Mouse (Mus musculus): ENCODE results near the gene Zfp764. TPM values are rescaled to one million over a fixed set of nuclear protein-coding genes. Genes with fewer than 3 reads are reported as not detected.
"Not testable (repeated sequence)": the region's sequence is repeated elsewhere in the genome, so short reads cannot be mapped to it uniquely, and the experiment has no call there.

The Zfp764 gene
- polyA plus RNA-seq, 1 experiment from 2014 or later = 6.8 TPM

DNA sequence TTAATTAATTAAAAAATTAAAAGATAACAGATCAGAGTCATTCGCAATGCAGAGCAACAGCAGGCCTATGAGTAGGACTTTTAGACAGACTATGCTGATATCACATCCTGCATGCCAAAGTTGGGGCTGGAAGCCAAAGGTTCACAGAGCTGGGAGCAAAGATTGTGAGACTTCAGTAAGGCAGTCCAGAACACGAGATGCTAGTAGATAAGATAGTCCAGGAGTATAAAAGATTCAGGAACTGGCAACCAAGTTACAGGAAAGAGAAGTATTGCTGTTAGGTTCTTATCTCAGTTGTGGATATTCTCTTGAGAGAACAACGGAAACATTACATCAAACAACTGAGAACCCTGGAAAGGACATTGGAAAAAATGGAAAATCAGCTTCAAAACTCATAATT lies 19.7 kb upstream of the Zfp764 start:
- Histone ChIP-seq H3K9ac (ENCODE audit: low read depth, low read length) (no peak overlapping the region), H3K4me1 (ENCODE audit: control insufficient read depth, insufficient read depth, low read length) (peaks cover 5% of the 10 kb centered on the region; the same call in 1 of the 2 replicates), H3K36me3 (ENCODE audit: control insufficient read depth, insufficient read depth, low read length) (no peaks in the 10 kb centered on the region), H3K27me3 (replicated peaks; ENCODE audit: control insufficient read depth, insufficient read depth, low read length) (0 out of 2 replicates have a peak, but pooled peaks cover 3% of the 10 kb centered on the region), H3K4me3 (ENCODE audit: low read depth, low read length) (no peak overlapping the region), H3K27ac (replicated peaks; ENCODE audit: low read depth, low read length) (no peak overlapping the region), H3K4me2 (ENCODE audit: low read depth, low read length) (no peak overlapping the region), H3K9me3 (ENCODE audit: control insufficient read depth, low read length) (no peaks in the 10 kb centered on the region)
- ATAC-seq (ENCODE audit: low read depth) = no peak
- whole genome bisulfite sequencing = 67% methylated on average over 3 of the region's 3 CpGs
- no peak for DNase-seq (ENCODE audit: low spot score)

DNA sequence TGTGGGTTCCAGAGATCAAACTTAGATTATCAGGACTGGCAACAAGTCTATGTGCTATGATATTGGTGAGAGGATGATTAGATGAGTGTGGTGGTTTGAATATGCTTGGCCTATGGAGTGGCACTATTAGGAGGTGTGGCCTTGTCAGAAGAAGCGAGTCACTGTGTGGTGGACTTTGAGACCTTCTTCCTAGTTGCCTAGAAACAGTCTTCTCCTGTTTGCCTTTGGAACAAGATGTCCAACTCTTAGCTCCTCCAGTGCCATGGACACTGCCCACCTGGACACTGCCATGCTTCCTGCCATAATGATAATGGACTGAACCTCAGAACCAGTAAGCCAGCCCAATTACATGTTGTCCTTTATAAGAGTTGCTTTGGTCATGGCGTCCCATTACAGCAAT lies 19.3 kb upstream of the Zfp764 start:
- WGBS = 86% methylated on average over 2 of the region's 2 CpGs
- ATAC-seq (ENCODE audit: low read depth) = no peak
- peaks cover 5% of the 10 kb centered on the region; the same call in 1 of the 2 replicates for H3K4me1 ChIP-seq (ENCODE audit: control insufficient read depth, insufficient read depth, low read length)

DNA sequence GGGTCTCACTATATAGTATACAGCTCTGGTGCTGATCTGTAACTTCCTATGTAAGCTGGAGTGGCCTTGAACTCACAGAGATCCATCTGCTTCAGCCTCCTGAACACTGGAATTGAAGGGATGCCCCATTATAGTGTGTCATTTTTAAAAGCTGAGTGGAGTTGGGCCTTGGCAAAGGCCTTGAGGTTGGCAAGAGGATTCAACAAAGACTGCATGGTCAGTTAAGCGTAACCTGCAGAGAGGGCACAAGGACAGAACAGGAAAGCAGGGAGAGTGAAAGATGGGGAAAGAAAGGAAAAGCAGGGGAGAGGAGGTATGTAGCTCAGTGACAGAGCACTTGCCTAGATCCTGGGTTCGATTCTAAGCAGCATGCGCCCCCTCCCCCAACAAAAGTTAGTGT lies 18.7 kb upstream of the Zfp764 start:
- Histone ChIP-seq H3K27me3 (replicated peaks; ENCODE audit: control insufficient read depth, insufficient read depth, low read length) (0 out of 2 replicates have a peak, but pooled peaks cover 3% of the 10 kb centered on the region), H3K36me3 (ENCODE audit: control insufficient read depth, insufficient read depth, low read length) (no peaks in the 10 kb centered on the region), H3K27ac (replicated peaks; ENCODE audit: low read depth, low read length) (no peak overlapping the region), H3K4me2 (ENCODE audit: low read depth, low read length) (no peak overlapping the region), H3K4me1 (ENCODE audit: control insufficient read depth, insufficient read depth, low read length) (peaks cover 5% of the 10 kb centered on the region; the same call in 1 of the 2 replicates), H3K4me3 (ENCODE audit: low read depth, low read length) (no peak overlapping the region), H3K9ac (ENCODE audit: low read depth, low read length) (no peak overlapping the region), H3K9me3 (ENCODE audit: control insufficient read depth, low read length) (no peaks in the 10 kb centered on the region)
- no peak for DNase-seq (ENCODE audit: low spot score)
- no peak for ATAC-seq (ENCODE audit: low read depth)
- WGBS = 83% methylated on average over 3 of the region's 3 CpGs

More for the DNA sequence above, 19.3 kb upstream of the Zfp764 start:
- no peaks in the 10 kb centered on the region for H3K9me3 ChIP-seq (ENCODE audit: control insufficient read depth, low read length)
- DNase-seq (ENCODE audit: low spot score) = no peak
- H3K27ac ChIP-seq (replicated peaks; ENCODE audit: low read depth, low read length) = no peak overlapping the region
- H3K4me3 ChIP-seq (ENCODE audit: low read depth, low read length) = no peak overlapping the region
- H3K36me3 ChIP-seq (ENCODE audit: control insufficient read depth, insufficient read depth, low read length) = no peaks in the 10 kb centered on the region
- H3K27me3 ChIP-seq (replicated peaks; ENCODE audit: control insufficient read depth, insufficient read depth, low read length) = 0 out of 2 replicates have a peak, but pooled peaks cover 3% of the 10 kb centered on the region
- H3K9ac ChIP-seq (ENCODE audit: low read depth, low read length) = no peak overlapping the region
- H3K4me2 ChIP-seq (ENCODE audit: low read depth, low read length) = no peak overlapping the region

DNA sequence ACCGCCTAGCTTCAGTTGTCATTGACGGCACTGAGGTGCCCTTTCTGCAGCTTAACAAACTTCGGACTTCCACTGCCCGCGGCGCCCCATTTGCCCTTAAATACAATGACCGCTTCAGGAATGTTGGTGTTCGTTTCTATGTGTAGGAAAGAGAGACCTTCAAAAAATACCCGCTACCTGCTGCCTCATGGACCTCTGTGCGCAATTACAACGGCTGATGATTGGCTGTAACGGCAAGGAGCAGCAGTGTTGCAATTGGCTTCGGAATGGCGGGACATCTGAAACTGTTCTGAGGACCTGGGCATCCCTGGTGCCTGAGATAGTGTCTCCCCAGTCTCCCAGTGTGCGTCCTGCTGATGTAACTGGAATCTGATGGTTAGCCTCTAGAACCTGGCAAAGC lies 15.6 kb upstream of the Zfp764 start:
- 2% methylated on average over 15 of the region's 15 CpGs for WGBS
- ATAC-seq (ENCODE audit: low read depth) = peak; percentile 51; the same call in 1 of the 2 replicates
- 0 out of 2 replicates have a peak, but pooled peaks cover 3% of the 10 kb centered on the region for H3K27me3 ChIP-seq (replicated peaks; ENCODE audit: control insufficient read depth, insufficient read depth, low read length)
- peak overlapping the region; percentile 83 for H3K9ac ChIP-seq (ENCODE audit: low read depth, low read length)
- no peaks in the 10 kb centered on the region for H3K9me3 ChIP-seq (ENCODE audit: control insufficient read depth, low read length)
- peak overlapping the region; percentile 45; the same call in 1 of the 2 replicates for H3K27ac ChIP-seq (replicated peaks; ENCODE audit: low read depth, low read length)
- H3K4me3 ChIP-seq (ENCODE audit: low read depth, low read length) = peak overlapping the region; percentile 78
- DNase-seq (ENCODE audit: low spot score) = peak; percentile 35
- H3K4me1 ChIP-seq (ENCODE audit: control insufficient read depth, insufficient read depth, low read length) = peaks cover 5% of the 10 kb centered on the region; the same call in 1 of the 2 replicates
- peaks cover 9% of the 10 kb centered on the region; the same call in 1 of the 2 replicates for H3K36me3 ChIP-seq (ENCODE audit: control insufficient read depth, insufficient read depth, low read length)
- peak overlapping the region; percentile 96 for H3K4me2 ChIP-seq (ENCODE audit: low read depth, low read length)

DNA sequence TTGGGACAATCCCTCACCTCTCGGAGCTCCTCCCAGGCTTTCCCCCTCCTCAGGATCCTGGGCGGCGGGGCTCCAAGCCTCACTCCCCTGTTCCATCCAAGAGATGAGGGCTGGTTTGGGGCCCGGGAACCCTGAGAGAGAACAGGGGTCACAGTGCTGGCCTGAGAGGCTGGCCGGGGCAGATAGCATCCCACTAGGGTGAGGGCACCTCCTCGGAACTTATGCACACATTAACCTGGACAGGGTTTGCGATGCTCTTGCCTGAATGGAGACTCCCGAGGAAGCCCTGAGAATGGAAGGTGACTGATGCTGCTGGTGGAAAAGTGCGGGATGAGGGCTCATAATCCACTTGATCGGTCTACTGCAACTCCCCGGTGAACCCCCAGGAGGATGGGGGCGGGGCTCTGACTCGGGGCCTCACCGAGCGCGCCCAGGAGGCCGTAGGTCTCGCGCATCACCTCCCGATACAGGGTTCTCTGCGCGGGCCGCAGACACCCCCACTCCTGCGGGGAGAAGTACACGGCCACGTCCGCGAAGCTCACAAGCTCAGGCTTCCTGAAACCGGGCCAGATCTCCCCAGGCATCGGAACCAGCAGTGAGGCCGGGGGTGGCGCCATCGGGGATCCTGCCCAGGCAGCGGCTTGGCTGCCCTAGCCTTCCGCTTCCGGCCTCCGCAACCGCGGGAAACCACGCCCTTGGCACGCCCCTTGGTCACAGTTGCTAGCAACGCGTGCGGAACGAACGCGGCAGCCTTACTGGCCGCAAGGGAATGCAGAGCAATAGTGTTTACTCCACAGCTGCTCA lies 15.0 kb upstream of the Zfp764 start, which contains the start of gene Zfp688:
Gene Zfp688 (minus strand): TSS at position 681 of the 804 bp plus-strand sequence.
- Histone ChIP-seq H3K9me3 (ENCODE audit: control insufficient read depth, low read length) (no peaks in the 10 kb centered on the region), H3K4me3 (ENCODE audit: low read depth, low read length) (peak within 1 kb of the TSS; percentile 78), H3K27ac (replicated peaks; ENCODE audit: low read depth, low read length) (peak within 1 kb of the TSS; percentile 45; the same call in 1 of the 2 replicates), H3K4me2 (ENCODE audit: low read depth, low read length) (peak within 1 kb of the TSS; percentile 96), H3K9ac (ENCODE audit: low read depth, low read length) (peak within 1 kb of the TSS; percentile 83), H3K27me3 (replicated peaks; ENCODE audit: control insufficient read depth, insufficient read depth, low read length) (0 out of 2 replicates have a peak, but pooled peaks cover 3% of the 10 kb centered on the region), H3K4me1 (ENCODE audit: control insufficient read depth, insufficient read depth, low read length) (peaks cover 5% of the 10 kb centered on the region; the same call in 1 of the 2 replicates), H3K36me3 (ENCODE audit: control insufficient read depth, insufficient read depth, low read length) (peaks cover 9% of the 10 kb centered on the region; the same call in 1 of the 2 replicates)
- DNase-seq (ENCODE audit: low spot score) (peak; percentile 95), ATAC-seq (ENCODE audit: low read depth) (peak; percentile 98)
- under 1% methylated on average over 37 of the region's 48 CpGs for WGBS

DNA sequence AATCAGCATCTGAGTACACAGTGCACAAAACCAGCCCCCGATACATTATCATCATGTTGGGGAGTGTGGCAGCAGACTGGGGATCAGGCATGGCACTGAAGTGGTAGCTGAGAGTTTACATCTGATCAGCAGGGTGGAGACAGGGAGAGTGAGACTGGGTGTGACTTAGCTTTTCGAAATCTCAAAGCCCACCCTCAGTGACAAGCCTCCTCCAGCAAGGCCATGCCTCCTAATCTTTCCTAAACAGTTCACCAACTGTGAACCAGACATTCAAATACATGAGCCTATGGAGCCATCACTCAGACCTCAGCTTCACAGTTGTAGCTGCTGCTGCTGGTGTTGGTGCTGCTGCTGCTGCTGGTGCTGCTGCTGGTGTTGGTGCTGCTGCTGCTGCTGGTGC lies 4.8 kb upstream of the Zfp764 start:
- no peak overlapping the region for H3K4me2 ChIP-seq (ENCODE audit: low read depth, low read length)
- no peak for ATAC-seq (ENCODE audit: low read depth)
- H3K27ac ChIP-seq (replicated peaks; ENCODE audit: low read depth, low read length) = no peak overlapping the region
- DNase-seq (ENCODE audit: low spot score) = no peak
- H3K27me3 ChIP-seq (replicated peaks; ENCODE audit: control insufficient read depth, insufficient read depth, low read length) = no peaks in the 10 kb centered on the region
- no peak overlapping the region for H3K4me3 ChIP-seq (ENCODE audit: low read depth, low read length)
- no peaks in the 10 kb centered on the region for H3K4me1 ChIP-seq (ENCODE audit: control insufficient read depth, insufficient read depth, low read length)
- H3K9ac ChIP-seq (ENCODE audit: low read depth, low read length) = no peak overlapping the region
- no peaks in the 10 kb centered on the region for H3K9me3 ChIP-seq (ENCODE audit: control insufficient read depth, low read length)
- 77% methylated on average over 2 of the region's 2 CpGs for WGBS
- H3K36me3 ChIP-seq (ENCODE audit: control insufficient read depth, insufficient read depth, low read length) = no peaks in the 10 kb centered on the region

DNA sequence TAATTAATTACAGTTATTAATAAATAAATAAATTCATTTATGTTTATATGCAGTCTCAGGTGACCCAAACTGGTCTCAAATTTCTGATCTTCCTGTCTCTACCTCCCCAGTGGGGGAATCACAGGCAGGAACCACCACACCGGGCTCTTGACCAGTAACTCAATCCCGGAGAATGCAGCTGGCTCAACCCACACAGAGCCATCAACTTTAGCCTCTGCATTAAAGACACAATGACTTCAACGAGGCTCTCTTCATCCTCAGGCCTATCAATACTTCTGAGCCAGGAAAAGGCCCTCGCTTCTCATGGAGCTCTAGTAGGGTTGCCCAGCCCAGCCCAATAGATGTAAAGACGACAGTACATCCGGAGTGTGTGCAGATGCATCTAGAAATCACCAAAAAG lies 2.5 kb downstream of the Zfp764 start:
- DNase-seq (ENCODE audit: low spot score); H3K4me2 ChIP-seq (ENCODE audit: low read depth, low read length); H3K9me3 ChIP-seq (ENCODE audit: control insufficient read depth, low read length); H3K9ac ChIP-seq (ENCODE audit: low read depth, low read length); H3K4me1 ChIP-seq (ENCODE audit: control insufficient read depth, insufficient read depth, low read length); H3K27me3 ChIP-seq (replicated peaks; ENCODE audit: control insufficient read depth, insufficient read depth, low read length); ATAC-seq (ENCODE audit: low read depth); H3K4me3 ChIP-seq (ENCODE audit: low read depth, low read length); H3K27ac ChIP-seq (replicated peaks; ENCODE audit: low read depth, low read length); H3K36me3 ChIP-seq (ENCODE audit: control insufficient read depth, insufficient read depth, low read length): not testable (repeated sequence)
- 90% methylated on average over 5 of the region's 6 CpGs for WGBS

DNA sequence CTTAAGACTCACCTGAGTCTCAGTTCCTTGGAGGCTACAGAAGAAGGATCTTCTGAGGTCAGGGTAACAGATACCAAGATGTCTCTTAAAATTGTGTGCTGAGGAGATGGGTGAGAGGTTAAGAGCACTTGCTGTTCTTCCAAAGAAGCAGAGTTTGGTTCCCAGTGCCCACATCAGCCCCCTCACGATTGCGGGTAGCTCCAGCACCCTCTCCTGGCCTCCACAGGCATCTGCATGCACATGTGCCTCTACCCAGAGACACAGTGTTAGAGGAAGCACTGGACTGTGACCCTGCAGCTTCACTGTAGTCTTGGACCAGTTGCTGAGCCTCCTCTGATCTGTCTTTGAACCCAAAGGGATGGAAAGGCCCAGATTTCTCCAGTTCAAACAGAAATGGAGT lies 3.6 kb downstream of the Zfp764 start:
- Histone ChIP-seq H3K36me3 (ENCODE audit: control insufficient read depth, insufficient read depth, low read length) (peaks cover 5% of the 10 kb centered on the region; the same call in 1 of the 2 replicates), H3K4me1 (ENCODE audit: control insufficient read depth, insufficient read depth, low read length) (0 out of 2 replicates have a peak, but pooled peaks cover 3% of the 10 kb centered on the region), H3K9ac (ENCODE audit: low read depth, low read length) (no peak overlapping the region), H3K4me3 (ENCODE audit: low read depth, low read length) (no peak overlapping the region), H3K4me2 (ENCODE audit: low read depth, low read length) (no peak overlapping the region), H3K27ac (replicated peaks; ENCODE audit: low read depth, low read length) (no peak overlapping the region), H3K27me3 (replicated peaks; ENCODE audit: control insufficient read depth, insufficient read depth, low read length) (no peaks in the 10 kb centered on the region), H3K9me3 (ENCODE audit: control insufficient read depth, low read length) (no peaks in the 10 kb centered on the region)
- 40% methylated on average over 2 of the region's 2 CpGs for WGBS
- DNase-seq (ENCODE audit: low spot score) (no peak), ATAC-seq (ENCODE audit: low read depth) (no peak)

All from embryonic facial prominence, embryonic 14.5 days (tissue).